Mouse (Mus musculus) gastrocnemius, postnatal 14 days (tissue): ENCODE results near the gene Lrp4. TPM values are rescaled to one million over a fixed set of nuclear protein-coding genes. Genes with fewer than 3 reads are reported as not detected.

Experiments
- DNase-seq: peaks from one replicate; pipeline ENCODE4 v3.0.0; 2021; ENCODE audit warnings: mixed read lengths
- intact Hi-C: fragments of 180-260 bp; cut with DNase I; formaldehyde crosslinking; loops from one replicate; pipeline ENCODE4 v1.15.1; 2025; ENCODE audit warnings: low total_unique reads
- total RNA-seq, 2 experiments: library from RNA; stranded (reverse); gene quantifications; 2 replicates each; pipeline ENCODE4 v1.2.3; 2021

Lrp4 gene
- total RNA-seq, 2 experiments from 2014 or later = 13.9 to 15.4 TPM

DNA sequence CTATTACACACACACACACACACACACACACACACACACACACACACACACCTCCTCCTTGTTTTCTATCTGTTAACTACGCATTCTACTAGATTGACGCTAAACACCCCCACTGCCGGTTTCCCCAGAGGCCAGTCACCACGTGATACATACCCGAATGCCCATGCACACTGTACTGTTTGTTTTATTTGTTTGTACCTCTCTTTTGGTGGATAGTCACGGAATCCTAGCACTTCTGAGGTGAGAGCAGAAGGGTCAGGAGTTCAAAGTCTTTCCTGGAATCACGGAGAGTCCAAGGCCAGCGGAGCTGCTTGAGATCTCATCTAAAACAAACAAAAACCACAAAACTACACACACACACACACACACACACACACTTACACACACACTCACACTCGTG, 7.0 kb upstream of the Lrp4 start:
- intact Hi-C loops = no loop called here
- DNase-seq = no peak

DNA sequence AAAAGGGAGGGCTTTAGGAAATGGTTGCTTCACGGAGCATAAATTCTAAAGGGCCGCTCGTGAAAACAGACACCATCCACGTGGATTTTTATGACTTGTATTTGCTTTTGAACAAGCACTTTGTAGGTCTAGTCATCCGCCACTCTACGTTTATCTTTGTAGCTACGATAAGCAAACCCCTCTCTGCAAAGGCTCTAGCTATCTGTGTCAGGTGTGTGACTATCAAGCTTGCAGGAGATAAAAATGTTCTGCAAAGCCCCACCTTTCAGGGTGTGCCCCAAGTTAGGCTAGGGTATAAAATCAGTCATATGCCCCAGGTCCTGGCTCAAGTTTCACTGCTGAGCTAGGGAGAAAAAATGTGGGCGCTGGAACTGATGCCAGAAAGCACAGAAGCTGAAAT, 4.7 kb upstream of the Lrp4 start:
- intact Hi-C loops = no loop called here
- DNase-seq = no peak

DNA sequence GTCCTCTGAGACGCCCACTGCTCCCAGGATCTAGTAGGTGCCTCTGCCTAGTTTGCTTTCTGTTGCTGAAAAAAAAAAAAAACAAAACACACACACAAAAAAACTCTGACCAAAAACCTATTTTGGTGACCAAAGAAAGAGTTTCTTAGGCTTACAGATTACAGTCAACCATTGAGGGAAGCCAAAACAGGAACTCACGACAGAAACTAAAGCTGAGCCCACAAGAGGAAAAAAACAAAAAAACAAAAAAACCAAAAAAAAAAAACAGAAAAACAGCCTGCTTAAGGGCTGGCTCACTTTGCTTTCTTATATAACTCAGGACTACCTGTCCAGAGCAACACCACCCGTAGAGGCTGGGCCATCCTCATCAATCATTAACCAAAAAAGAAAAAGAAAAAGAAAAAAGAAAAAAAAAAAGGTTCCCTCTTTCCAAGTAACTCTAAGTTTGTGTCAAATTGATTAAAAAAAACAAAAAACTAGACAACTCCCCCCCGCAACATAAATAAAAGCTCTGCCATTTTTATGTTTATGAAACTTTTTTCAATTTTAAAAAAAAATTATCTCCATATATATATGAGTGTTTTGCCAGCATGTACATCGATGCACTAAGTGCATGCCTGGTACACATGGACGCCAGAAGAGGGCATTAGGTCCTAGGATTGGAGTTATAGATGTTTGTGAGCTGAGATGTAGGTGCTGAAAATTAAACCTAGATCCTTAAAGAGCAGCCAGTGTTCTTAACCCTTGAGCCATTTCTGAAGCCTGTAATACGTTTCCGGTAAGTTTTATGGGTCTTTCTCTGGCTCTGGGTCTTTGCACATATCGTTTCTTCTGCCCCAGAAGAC, 3.9 kb upstream of the Lrp4 start:
- intact Hi-C loops = no loop called here

DNA sequence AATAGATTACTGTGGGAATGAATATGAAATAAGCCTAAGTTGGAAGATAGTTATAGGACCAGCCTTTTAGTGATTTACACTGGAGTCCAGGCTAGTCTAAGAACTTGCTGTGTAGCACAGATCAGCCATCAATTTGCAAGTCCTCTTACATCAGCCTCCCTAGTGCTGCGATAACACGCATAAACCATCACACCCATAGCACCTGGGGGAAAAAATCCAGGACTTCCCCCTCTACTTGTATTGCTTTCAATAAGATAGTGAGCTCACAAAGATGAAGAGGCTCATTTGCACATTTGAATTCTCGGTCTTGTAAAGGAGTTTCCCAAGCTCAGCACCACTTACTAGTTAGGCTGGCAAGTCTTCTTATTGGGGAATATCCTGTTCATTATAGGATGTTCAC, 2.9 kb upstream of the Lrp4 start:
- intact Hi-C loops = no loop called here
- no peak for DNase-seq

More for the DNA sequence above, 3.9 kb upstream of the Lrp4 start:
- no peak for DNase-seq

DNA sequence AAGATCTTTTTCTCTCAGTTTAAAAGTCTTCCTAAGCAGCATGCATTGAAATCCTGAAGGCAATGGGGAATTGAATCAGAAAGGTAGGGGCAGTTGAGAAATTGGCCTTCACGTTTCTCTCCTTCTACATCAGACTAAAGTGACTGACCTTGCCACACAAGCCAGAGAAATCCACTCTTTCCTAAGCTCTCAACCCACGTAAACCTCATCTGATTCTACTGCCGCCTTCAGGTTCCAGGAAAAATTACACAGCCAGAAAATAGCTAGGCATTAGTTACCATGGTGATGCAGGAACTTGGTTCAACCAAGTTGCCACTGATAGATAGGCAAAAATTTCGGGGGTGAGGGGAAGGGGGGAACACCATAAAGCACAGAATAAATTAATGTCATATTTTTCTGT, 1.5 kb upstream of the Lrp4 start:
- intact Hi-C loops = no loop called here
- DNase-seq = no peak

DNA sequence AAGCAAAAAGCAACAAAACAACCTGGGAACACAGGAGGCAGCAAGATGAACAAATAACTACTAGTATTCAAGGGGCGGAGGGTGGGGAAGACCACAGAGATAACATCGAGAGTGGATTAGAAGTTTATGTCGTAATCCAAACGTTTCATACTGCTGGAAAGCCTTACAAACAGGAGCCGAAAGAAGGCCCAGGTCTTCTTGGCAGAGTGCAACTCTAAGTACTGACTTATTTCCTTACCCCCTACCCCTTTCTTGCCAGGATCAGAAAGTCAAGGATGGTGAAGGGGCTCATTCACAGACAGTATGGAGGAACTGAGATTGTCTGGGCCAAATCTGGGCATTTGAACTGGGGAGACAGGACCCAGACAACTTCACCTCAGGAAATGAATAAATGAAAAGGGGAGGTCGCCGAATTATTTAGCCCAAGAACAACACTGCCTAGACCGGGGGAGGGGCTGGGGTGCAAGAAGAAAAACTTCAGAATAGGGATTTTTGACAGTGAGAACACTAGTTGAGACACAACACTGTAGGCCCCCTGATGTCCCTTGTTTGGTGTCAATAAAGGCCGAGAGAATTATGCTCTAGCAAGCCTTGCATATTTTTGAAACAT, 715 bp upstream of the Lrp4 start:
- intact Hi-C loops = no loop called here
- no peak for DNase-seq

DNA sequence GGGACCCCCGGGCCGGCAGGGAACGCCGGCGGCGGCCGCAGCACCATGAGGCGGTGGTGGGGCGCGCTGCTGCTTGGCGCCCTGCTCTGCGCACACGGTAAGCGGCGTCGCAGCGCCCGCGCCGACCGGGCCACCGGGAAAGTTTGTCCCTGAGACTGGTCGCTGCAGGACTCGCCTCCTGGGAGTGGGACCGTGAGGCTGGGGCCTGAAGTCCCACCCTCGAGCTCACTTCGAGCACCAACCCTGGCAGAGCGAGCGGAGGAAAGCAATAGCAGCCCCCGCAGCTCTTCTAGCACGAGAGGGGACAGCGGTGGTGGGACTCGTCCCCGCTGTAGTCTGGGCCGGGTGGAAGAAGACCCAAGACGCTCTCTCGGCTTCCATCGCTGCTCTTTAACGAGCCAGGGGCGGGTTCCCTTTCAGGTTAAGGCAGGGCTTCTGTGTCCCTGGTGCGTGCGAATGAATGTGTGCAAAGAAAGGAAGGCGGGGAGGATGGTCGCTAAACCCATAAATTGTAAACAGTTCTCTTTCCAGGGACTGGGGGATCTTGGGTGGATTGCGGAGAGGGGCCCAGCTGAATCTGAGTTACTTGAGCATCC, 443 bp downstream of the Lrp4 start:
- peak; percentile 33 for DNase-seq
- intact Hi-C loops = no loop called here

DNA sequence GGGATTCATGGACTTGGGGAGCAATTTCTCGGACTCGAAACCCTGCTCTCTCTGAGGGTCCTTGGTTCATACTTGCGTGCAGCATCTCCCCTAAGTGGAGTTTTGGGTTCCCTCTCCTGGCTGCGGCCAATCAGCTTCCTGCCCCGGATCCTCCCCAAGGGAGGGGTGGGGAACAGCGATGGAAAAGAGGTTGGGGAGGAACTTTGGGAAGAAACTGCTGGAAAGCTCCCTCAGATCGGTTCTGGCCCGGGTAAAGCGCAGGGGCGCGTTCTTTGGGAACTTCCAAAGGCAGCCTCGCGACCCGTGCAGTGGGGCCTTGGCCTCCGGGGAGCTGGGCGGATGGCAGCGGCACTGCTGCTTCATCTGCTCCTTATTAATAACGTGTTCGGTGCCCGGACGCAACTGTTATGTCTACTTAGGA, 951 bp downstream of the Lrp4 start:
- intact Hi-C loops = no loop called here
- DNase-seq = peak; percentile 54

DNA sequence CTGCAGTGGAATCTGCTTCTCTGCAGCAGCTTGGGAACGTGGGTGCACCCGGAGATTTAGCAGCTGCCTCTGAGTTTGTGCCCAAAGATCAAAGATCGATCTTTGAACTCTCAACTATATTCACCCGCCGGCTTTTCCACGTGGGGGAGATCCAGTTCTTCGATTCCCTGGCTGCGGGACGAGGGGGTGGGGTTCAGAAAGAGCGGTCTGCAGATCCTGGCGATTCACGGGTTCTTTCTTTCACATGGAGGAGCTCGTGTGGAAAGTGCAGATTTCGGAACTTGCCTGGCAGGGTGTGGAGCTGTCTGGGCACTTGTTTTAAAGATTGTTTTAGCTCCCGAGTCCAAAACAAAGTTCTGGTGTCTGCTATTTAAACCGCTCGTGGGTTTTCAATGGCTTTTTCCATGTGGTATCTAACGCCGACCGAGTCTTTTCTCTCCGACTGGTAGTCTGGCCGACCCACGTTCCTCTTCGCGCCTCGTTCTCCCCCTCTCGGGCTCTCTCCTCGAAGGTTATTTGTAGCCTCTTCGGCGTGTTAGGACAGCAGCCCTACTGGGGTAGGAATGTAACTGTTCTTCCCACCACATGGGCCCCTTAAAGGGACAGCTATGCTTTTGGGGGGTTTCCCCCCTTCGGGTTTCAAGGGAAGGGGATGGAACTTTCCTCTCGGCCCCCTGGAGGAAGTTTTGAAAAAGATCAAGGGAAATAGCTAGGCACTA, 1.5 kb downstream of the Lrp4 start:
- DNase-seq = peak; percentile 52
- intact Hi-C loops = no loop called here

DNA sequence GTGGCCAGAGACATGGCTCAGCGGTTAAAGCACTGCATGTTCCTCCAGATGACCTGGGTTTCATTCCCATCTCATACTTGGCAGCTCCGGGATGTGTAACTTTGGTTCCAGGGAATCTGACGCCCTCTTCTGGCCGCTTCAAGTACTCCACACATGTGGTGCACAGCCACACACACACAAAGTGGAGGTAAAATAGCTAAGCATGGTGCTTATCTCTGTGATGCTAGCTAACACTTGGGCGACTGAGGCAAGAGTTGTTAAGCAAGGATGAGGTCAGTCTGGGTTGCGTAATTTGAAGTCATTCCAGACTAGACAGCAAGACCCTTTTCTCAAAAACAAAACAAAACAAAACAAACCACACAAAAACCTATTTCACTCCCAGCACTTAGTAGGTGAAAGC, 2.8 kb downstream of the Lrp4 start:
- intact Hi-C loops = no loop called here
- DNase-seq = no peak

DNA sequence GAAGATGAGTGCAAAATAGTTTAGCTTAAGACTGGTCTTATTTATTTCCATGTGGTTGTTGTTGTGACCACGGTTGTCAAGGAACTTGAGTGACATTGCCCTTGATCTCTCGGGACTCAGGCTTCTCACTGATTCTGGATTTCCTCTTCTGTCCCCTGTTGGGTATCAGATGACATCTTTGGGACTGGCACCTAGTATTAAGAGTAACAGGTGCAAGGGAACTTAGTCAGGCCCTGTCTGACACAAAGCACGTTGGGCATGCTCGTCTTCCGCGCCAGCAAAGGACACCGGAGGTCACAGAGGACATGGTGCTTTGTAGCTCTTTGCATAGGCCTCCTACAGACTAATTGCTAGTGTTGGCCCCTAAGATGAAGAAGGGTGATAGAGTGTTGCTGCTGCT, 3.5 kb downstream of the Lrp4 start:
- DNase-seq = no peak
- intact Hi-C loops = no loop called here

DNA sequence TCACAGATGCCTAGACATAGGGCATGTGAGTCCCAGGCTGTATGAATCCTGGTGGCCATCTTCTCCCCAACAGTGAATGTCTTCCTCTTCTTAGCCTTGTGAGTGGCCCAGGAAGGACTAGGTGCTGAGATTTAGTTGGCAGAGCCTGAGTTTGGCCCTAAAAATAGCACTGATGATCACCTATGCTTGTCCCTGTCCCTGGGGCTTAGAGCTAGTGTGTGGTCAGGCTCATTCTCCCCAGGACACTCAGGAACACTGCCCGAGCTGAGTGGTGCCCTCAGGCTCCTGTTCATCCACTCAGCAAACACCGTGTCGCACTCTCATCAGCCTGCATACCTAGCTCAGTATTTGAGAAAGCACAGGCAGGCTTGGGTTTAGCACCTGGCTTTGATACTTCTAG, 4.0 kb downstream of the Lrp4 start:
- no peak for DNase-seq
- intact Hi-C loops = no loop called here

DNA sequence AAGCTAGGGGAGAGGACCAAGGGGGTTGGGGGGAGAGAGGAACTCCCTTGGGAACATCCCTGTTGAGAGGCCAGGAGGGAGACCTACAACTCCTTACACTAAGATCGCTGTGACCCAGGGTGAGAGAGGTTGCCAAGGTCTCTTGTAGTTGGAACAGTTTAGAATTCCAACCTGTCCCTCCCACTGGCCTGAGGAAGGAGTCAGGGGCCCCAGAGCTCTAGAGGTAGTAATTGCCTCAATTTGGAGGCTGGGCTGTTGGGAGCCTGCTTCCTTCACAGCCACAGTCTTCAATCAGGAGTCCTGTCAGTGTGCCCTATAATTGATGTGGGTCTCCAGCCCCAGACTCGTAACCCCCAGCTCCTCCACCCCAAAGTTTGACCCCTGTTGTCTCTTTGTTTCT, 4.9 kb downstream of the Lrp4 start:
- no peak for DNase-seq
- intact Hi-C loops = no loop called here

DNA sequence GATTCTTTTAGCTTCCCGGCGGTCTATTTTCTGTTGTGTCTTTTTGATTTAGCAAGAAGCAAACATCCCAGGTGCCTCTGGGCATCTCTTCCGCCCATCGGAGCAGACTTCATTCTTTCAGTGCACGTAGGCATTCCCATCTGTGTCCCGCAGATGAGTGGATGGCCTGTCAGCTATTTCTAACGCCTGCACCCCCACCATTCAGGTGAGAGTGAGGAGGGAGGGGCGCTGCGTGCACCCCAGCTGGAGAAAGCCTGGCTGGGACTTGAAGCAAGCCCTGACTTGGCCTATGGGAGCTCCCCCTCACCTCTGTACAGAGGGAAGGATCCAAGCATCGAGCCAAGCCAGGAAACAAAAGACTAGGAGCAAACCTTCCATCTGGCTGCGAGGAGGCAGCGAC, 5.4 kb downstream of the Lrp4 start:
- intact Hi-C loops = no loop called here
- no peak for DNase-seq

DNA sequence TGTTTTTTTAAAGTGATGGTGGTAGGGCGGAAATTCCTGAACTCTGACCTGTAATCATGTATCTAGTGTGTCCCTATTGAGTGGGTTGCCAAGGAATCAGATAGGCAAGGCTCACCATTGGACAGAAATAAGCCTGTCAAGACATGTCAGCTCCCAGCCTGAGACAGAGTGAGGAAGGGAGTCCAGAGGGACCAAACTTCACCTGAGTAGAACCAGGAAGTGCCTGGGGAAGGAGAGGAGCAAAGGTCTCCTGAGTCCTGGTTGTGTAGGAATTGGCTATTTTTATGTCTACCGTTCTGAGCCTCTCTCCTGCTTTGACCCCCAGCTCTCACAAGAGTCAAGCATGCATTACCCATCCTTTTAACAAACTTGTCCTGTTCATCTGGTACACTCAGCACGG, 8.6 kb downstream of the Lrp4 start:
- intact Hi-C loops = no loop called here
- DNase-seq = no peak

DNA sequence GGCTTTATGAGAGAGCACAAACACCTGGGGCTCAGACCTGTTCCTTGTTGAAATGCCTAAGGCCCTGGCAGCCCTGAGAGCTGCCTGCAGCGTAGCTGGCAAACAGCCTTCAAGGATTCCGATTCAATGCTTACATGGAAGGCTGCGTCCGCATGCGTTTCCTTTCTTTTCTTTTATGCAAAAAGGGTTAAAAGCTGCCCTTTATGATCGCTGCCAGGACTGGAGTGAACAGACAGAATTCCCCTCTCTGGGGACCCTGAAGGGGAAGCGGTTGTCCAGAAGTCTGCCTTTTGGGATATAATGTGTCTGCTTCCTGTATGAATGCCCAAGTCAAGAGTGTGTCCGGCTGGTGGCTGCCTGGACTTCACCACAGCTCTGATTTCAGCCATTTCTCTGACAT, 10.3 kb downstream of the Lrp4 start:
- intact Hi-C loops = no loop called here
- DNase-seq = no peak

DNA sequence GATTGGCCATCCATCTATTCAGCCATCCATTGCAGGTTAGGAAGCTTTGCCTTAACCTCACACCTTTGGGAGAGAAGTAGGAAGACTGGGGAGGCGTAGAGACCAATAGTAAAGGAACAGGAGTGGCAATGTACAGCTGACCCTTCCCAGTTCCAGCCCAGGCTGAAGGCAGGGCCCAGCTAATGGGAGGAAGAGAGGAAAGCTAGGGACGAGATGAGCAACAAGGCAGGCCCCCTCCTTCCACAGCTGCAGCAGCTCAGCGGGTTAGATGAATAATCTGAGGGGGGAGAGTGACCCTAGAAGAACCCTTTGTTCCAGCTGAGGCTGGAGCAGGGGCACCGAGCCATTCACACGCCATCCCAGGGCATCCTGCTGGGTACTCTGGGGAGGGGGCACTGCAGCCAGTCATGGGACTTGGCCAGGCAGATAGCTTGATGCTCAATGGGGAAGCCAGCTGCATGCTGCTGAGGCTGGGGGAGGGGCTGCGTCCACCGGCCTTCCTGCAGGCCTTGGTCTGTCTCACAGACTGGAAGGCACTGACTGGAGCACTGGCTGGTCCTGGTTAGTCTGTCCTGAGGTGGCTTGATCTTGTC, 12.8 kb downstream of the Lrp4 start:
- intact Hi-C loops = no loop called here
- no peak for DNase-seq

DNA sequence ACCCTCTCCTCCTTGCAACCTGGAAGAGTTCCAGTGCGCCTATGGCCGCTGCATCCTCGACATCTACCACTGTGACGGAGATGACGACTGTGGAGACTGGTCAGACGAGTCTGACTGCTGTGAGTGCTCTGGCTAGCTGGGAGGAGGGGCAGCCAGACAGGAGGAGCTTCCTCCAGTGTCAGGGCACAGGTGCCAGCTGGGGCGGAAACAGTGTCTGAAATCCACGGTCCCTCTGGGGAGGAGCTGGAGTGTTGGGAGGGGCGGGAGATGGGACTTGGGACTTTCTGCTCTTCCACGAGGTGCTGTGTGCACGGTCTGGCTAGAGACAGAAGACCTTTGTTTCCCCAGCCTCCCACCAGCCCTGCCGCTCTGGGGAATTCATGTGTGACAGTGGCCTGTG, 17.0 kb downstream of the Lrp4 start:
- no peak for DNase-seq
- intact Hi-C loops = no loop called here

DNA sequence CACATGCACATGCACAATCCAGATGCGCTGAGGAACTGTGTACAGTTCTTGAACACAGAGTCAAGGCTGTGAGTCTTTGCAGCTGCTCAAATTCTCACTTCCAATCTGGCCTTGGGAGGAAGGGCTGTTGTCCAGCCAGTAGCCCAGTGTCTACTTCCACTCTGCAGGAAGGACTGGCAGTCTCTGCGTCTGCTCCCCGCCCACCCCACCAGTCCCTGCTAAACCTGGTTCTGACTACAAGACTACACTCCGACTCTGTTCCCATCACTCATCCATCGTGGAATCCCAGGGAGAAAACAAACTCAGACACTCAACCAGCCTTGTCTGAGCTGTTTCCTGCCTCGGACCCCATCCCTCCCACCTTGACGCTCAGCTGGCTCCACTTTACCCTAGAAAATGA, 18.5 kb downstream of the Lrp4 start:
- DNase-seq = no peak
- intact Hi-C loops = no loop called here

DNA sequence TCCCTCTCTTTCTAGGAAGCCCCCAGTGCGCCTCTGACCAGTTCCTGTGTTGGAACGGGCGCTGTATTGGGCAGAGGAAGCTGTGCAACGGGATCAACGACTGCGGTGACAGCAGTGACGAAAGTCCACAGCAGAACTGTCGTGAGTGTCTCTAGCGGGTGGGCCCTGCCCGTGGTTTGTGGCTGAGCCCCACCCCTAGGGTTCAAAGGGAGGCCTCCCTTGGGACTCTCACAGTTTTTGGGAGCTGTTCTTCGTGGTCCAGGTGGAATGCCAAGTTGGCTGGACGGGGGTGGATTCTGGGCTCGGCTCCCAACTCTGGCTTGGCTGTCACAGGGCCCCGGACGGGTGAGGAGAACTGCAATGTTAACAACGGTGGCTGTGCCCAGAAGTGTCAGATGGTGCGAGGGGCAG, 18.9 kb downstream of the Lrp4 start:
- peak; percentile 71 for DNase-seq
- intact Hi-C loops = no loop called here
